Mouse (Mus musculus) forebrain, embryonic 16.5 days (tissue): ENCODE results near the gene Cd180. TPM values are rescaled to one million over a fixed set of nuclear protein-coding genes. Genes with fewer than 3 reads are reported as not detected.

Experiments
- ATAC-seq: fragments of 200-750 bp; cut with Nextera tagmentation; 2 replicates; pipeline ENCODE4 v1.8.0; 2017; ENCODE audit warnings: mild to moderate bottlenecking, moderate library complexity
- H3K27ac ChIP-seq: fragments of 300-500 bp; sonication (generic); 2 replicates; pipeline ENCODE4 v1.5.1; 2014; ENCODE audit warnings: low read length, control low read depth
- H3K27me3 ChIP-seq: fragments of 300-500 bp; sonication (generic); replicated peaks from 2 replicates; pipeline ENCODE4 v1.6.1; 2014; ENCODE audit warnings: low read length; ENCODE audit not compliant: control insufficient read depth, insufficient read depth
- H3K36me3 ChIP-seq: fragments of 300-500 bp; sonication (generic); 2 replicates; pipeline ENCODE4 v1.6.1; 2014; ENCODE audit not compliant: control insufficient read depth, insufficient read depth
- H3K4me1 ChIP-seq: fragments of 300-500 bp; sonication (generic); replicated peaks from 2 replicates; pipeline ENCODE4 v1.6.1; 2014; ENCODE audit warnings: low read length; ENCODE audit not compliant: control insufficient read depth, insufficient read depth
- H3K4me2 ChIP-seq: fragments of 300-500 bp; sonication (generic); 2 replicates; pipeline ENCODE4 v1.6.1; 2014; ENCODE audit warnings: mild to moderate bottlenecking, low read length, control low read depth
- H3K4me3 ChIP-seq: fragments of 300-500 bp; sonication (generic); replicated peaks from 2 replicates; pipeline ENCODE4 v1.5.1; 2014; ENCODE audit warnings: mild to moderate bottlenecking, low read length, control low read depth
- H3K9ac ChIP-seq: fragments of 300-500 bp; sonication (generic); replicated peaks from 2 replicates; pipeline ENCODE4 v1.6.1; 2014; ENCODE audit warnings: low read depth, low read length, control low read depth
- H3K9me3 ChIP-seq: fragments of 300-500 bp; sonication (generic); 2 replicates; pipeline ENCODE4 v1.6.1; 2016; ENCODE audit warnings: low read length; ENCODE audit not compliant: control insufficient read depth
- WGBS: fragments of 180-500 bp; shearing (Covaris S2); extraction: QIAGEN DNeasy Blood & Tissue Kit; methylation state at CpG from one replicate; pipeline ENCODE4 v1.1.7; 2014; 5-methylcytosine and 5-hydroxymethylcytosine counted together
- polyA plus RNA-seq: library from polyadenylated mRNA; unstranded; fragments of >200 nt; fragmentation: Nextera tagmentation; extraction: Ambion mirVana; gene quantifications from 2 replicates; pipeline ENCODE4 v1.2.1, GENCODE M21; 2015

Gene Cd180
- polyA plus RNA-seq, 1 experiment from 2014 or later, result 0.23 TPM

- Histone ChIP-seq H3K27me3 (no peaks in the 10 kb centered on the region), H3K4me2 (no peak overlapping the region), H3K9me3 (no peaks in the 10 kb centered on the region), H3K4me1 (no peaks in the 10 kb centered on the region), H3K27ac (no peak overlapping the region), H3K36me3 (no peaks in the 10 kb centered on the region), H3K4me3 (no peak overlapping the region), H3K9ac (no peak overlapping the region)
- ATAC-seq, result no peak
- 85% methylated on average over 6 of the region's 6 CpGs for WGBS
Observed at GRCm38 (mm10) chr13:102658223-102658839, 35.0 kb upstream of the Cd180 start.

- no peak overlapping the region for H3K4me2 ChIP-seq
- H3K27ac ChIP-seq, result no peak overlapping the region
- no peak overlapping the region for H3K4me3 ChIP-seq
- no peak for ATAC-seq
- no peaks in the 10 kb centered on the region for H3K9me3 ChIP-seq
- 60% methylated on average over 6 of the region's 6 CpGs for WGBS
- H3K4me1 ChIP-seq, result no peaks in the 10 kb centered on the region
- H3K27me3 ChIP-seq, result no peaks in the 10 kb centered on the region
- no peak overlapping the region for H3K9ac ChIP-seq
- no peaks in the 10 kb centered on the region for H3K36me3 ChIP-seq
Observed at GRCm38 (mm10) chr13:102664041-102664440, 29.3 kb upstream of the Cd180 start.

DNA sequence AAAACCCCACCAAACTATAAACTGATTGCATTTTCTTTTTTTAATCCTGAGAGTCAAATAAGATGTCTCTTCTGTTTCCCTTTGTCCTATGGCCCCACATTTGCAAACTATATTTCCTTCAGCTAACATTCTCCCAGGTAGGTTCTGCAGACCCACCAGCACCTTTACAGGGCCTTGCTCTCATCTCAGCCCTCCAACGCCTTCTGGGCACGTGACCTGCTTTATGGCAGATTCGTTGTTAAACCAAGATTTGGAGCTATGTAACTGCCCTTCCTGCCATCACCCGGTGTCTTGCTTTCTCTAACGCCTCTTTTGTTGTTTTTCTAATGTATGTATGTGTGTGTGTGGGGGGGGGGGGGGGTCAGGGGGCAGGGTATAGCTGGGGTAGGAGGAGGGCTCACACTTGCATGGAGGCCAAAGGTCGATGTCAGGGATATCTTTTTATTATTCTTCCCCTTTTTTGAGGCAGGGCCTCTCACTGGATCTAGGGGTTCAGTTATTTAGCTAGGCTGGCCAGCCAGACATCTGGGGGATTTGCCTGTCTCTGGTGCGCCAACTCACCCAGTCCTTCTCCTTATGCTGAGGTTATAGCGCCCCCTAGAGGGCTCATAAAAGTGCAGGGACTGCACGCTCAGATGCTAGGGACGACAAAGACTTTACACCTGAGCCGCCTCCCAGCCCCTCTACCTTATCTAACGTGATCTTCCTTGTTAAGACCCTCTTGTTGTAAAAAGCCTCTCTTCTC lies 28.3 kb upstream of the Cd180 start:
- WGBS, result 59% methylated on average over 12 of the region's 12 CpGs
- H3K27ac ChIP-seq, result no peak overlapping the region
- peak overlapping the region; percentile 32 for H3K4me2 ChIP-seq
- no peaks in the 10 kb centered on the region for H3K36me3 ChIP-seq
- H3K9me3 ChIP-seq, result no peaks in the 10 kb centered on the region
- no peaks in the 10 kb centered on the region for H3K27me3 ChIP-seq
- no peak overlapping the region for H3K9ac ChIP-seq
- ATAC-seq, result peak; percentile 38; the same call in 1 of the 2 replicates
- H3K4me3 ChIP-seq, result peak overlapping the region; percentile 6; the same call in 1 of the 2 replicates
- H3K4me1 ChIP-seq, result peaks cover 4% of the 10 kb centered on the region; the same call in 1 of the 2 replicates

DNA sequence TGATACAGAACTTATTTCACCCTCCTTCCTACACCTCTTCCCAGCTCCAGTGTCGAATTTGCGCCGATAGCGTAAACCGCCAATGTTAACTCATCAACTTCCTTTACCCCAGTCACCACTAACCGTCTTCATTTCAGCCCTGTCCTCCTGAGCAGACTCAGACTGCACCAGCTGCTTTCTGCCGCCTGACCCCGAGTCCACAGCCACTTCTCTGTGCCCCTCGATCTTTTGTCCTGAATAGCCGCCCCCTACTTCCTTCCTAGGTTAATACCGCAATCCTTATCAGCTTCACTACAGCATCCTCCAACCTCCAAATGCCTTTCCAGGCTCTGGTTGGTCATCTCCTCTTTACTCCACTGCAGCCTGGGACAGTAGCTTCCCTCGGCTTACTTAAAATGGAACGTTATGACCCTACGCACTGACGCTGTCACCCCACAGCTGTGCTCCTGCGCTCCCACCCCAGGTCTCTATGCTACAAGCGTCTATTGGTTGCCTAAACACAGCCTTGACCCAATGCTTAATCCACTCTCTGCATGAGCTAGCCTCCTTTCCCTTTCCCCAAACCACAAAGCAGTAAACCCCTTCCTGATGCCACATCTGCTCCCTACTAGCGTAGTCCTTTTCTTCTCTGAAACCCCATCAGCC lies 27.6 kb upstream of the Cd180 start:
- Histone ChIP-seq H3K36me3 (no peaks in the 10 kb centered on the region), H3K9me3 (no peaks in the 10 kb centered on the region), H3K4me2 (peak overlapping the region; percentile 32), H3K27me3 (no peaks in the 10 kb centered on the region), H3K4me3 (peak overlapping the region; percentile 6; the same call in 1 of the 2 replicates), H3K4me1 (peaks cover 4% of the 10 kb centered on the region; the same call in 1 of the 2 replicates), H3K9ac (no peak overlapping the region), H3K27ac (no peak overlapping the region)
- no peak for ATAC-seq
- 61% methylated on average over 18 of the region's 18 CpGs for WGBS

DNA sequence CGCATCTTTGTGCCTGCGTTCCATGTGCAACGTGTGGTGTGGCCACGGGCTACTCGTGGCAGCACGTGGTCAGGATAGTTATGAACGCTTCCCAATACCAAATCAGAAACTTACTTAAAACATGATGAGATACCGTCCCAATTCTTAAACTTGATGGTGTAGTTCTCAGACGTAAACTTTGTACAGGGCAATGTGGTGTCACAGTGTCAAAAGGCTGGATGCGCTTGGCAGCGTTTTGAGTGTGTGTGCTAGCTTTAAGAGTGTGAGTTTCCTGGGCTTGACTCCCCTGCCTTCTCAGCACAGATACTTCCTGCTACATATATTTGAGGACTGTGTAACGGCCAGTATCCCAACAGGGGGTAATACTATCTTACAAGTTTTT lies 27.1 kb upstream of the Cd180 start:
- no peak overlapping the region for H3K27ac ChIP-seq
- H3K27me3 ChIP-seq, result no peaks in the 10 kb centered on the region
- H3K4me3 ChIP-seq, result no peak overlapping the region
- no peak overlapping the region for H3K9ac ChIP-seq
- no peak for ATAC-seq
- no peaks in the 10 kb centered on the region for H3K9me3 ChIP-seq
- WGBS, result 90% methylated on average over 12 of the region's 12 CpGs
- no peak overlapping the region for H3K4me2 ChIP-seq
- H3K36me3 ChIP-seq, result no peaks in the 10 kb centered on the region
- peaks cover 4% of the 10 kb centered on the region; the same call in 1 of the 2 replicates for H3K4me1 ChIP-seq

DNA sequence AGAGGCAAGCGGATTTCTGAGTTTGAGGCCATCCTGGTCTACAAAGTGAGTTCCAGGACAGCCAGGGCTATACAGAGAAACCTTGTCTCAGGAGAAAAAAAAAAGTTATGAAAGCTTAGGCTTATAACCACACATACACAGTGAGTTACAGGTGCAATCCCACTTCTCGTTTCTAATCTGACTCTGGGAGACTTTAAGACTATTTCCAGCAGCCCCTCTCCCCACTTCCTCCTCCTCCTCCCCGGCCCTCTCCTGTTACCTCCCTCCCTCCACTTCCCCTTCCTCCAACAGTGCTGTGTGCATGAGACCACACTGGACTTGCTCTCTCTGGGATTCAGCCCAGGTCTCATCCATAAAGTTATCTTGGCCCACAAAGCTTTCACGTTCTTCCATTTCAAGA lies 26.6 kb upstream of the Cd180 start:
- no peaks in the 10 kb centered on the region for H3K36me3 ChIP-seq
- H3K4me1 ChIP-seq, result peaks cover 4% of the 10 kb centered on the region; the same call in 1 of the 2 replicates
- 84% methylated on average over 4 of the region's 4 CpGs for WGBS
- no peak overlapping the region for H3K4me2 ChIP-seq
- no peaks in the 10 kb centered on the region for H3K27me3 ChIP-seq
- no peak overlapping the region for H3K9ac ChIP-seq
- ATAC-seq, result no peak
- H3K9me3 ChIP-seq, result no peaks in the 10 kb centered on the region
- H3K27ac ChIP-seq, result no peak overlapping the region
- no peak overlapping the region for H3K4me3 ChIP-seq

- H3K9me3 ChIP-seq, result no peaks in the 10 kb centered on the region
- 85% methylated on average over 4 of the region's 4 CpGs for WGBS
- no peaks in the 10 kb centered on the region for H3K27me3 ChIP-seq
- ATAC-seq, result no peak
- H3K27ac ChIP-seq, result no peak overlapping the region
- H3K4me1 ChIP-seq, result peaks cover 4% of the 10 kb centered on the region; the same call in 1 of the 2 replicates
- no peak overlapping the region for H3K9ac ChIP-seq
- no peak overlapping the region for H3K4me2 ChIP-seq
- no peaks in the 10 kb centered on the region for H3K36me3 ChIP-seq
- no peak overlapping the region for H3K4me3 ChIP-seq
Observed at GRCm38 (mm10) chr13:102667401-102667800, 26.0 kb upstream of the Cd180 start.

DNA sequence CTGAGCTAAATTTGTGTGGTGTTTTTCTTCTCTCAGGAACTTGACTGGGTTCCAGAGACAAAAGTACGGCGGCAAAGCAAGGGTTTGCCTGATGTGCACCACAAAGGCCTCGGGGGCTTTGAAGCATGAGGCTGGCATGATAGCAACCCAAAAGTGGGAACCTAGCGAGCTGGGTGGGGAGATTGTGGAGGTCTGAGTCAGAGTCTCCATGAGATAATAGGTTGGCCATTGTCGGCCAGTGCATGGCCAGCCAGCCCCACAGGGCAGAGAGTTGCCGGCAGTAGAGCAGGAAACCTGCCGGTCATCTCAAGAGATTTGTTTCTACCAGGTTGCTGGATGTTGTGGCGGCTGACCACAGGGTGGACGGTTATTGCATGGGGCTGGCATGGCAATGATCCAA lies 25.5 kb upstream of the Cd180 start:
- no peak overlapping the region for H3K4me2 ChIP-seq
- no peaks in the 10 kb centered on the region for H3K27me3 ChIP-seq
- no peaks in the 10 kb centered on the region for H3K9me3 ChIP-seq
- ATAC-seq, result no peak
- H3K9ac ChIP-seq, result no peak overlapping the region
- H3K4me3 ChIP-seq, result no peak overlapping the region
- 86% methylated on average over 9 of the region's 9 CpGs for WGBS
- no peak overlapping the region for H3K27ac ChIP-seq
- H3K4me1 ChIP-seq, result peaks cover 4% of the 10 kb centered on the region; the same call in 1 of the 2 replicates
- H3K36me3 ChIP-seq, result no peaks in the 10 kb centered on the region

DNA sequence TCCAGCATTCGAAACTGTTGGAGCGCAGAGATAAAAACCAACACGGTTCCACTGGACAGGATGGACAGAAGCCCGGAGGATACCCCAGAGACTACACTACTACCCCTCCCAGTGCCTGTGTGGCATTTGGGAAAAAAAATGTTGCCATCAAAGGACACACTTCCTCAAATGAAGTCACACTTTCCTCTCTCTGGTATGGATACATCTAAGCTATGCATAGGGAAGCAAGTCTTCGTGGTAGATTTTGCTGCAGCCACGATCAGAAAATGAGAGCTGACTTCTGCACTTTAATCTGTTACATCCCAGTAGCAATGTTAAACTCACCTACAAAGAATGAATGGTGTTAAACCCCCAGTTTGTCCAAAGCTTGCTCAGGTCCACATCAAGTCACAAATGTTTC lies 24.4 kb upstream of the Cd180 start:
- peaks cover 4% of the 10 kb centered on the region; the same call in 1 of the 2 replicates for H3K4me1 ChIP-seq
- no peaks in the 10 kb centered on the region for H3K27me3 ChIP-seq
- ATAC-seq, result no peak
- no peak overlapping the region for H3K4me3 ChIP-seq
- H3K36me3 ChIP-seq, result no peaks in the 10 kb centered on the region
- H3K9ac ChIP-seq, result no peak overlapping the region
- no peak overlapping the region for H3K4me2 ChIP-seq
- WGBS, result 85% methylated on average over 6 of the region's 6 CpGs
- no peak overlapping the region for H3K27ac ChIP-seq
- H3K9me3 ChIP-seq, result no peaks in the 10 kb centered on the region
